Mouse (Mus musculus): Measurements from ENCODE around the gene Kcnk3.

GRCm38 (mm10) chr5:30619211-30619610 lies 31.2 kb downstream of the Kcnk3 start:
- no peak for TF ChIP-seq CTCF (IDR thresholded peaks at IDR 0.05; ENCODE audit: insufficient read depth, low read depth, low read length)
- no peak for TF ChIP-seq POLR2A (IDR thresholded peaks at IDR 0.05; ENCODE audit: insufficient read depth, low read depth, low read length)
